Mouse (Mus musculus) embryonic facial prominence, embryonic 13.5 days (tissue): ENCODE measurements at regions not wholly inside any gene's neighbourhood (a gene's known extent, or its start where the extent isn't known, plus 50 kb on each side); places are given as distances from the start of the nearest gene placed in this dataset.
A peak's percentile ranks its signal among the peaks of the same experiment; 100 is the strongest.

Experiments
- ATAC-seq: fragments of 200-750 bp; cut with Nextera tagmentation; 2 replicates; pipeline ENCODE4 v1.8.0; 2017; ENCODE audit warnings: low read depth; ENCODE audit not compliant: insufficient number of reproducible peaks, insufficient read depth, low FRiP score, low TSS enrichment
- H3K27ac ChIP-seq: fragments of 300-500 bp; sonication (generic); 2 replicates; pipeline ENCODE4 v1.5.1; 2015; ENCODE audit warnings: moderate library complexity, mild to moderate bottlenecking, inconsistent platforms
- H3K27me3 ChIP-seq: fragments of 300-500 bp; sonication (generic); 2 replicates; pipeline ENCODE4 v1.6.1; 2015; ENCODE audit warnings: mild to moderate bottlenecking, inconsistent platforms
- H3K36me3 ChIP-seq: fragments of 300-500 bp; sonication (generic); 2 replicates; pipeline ENCODE4 v1.6.1; 2015; ENCODE audit warnings: mild to moderate bottlenecking, inconsistent platforms
- H3K4me1 ChIP-seq: fragments of 300-500 bp; sonication (generic); 2 replicates; pipeline ENCODE4 v1.6.1; 2015; ENCODE audit warnings: inconsistent platforms
- H3K4me2 ChIP-seq: fragments of 300-500 bp; sonication (generic); 2 replicates; pipeline ENCODE4 v1.6.1; 2015; ENCODE audit warnings: moderate library complexity, mild to moderate bottlenecking, inconsistent platforms
- H3K4me3 ChIP-seq: fragments of 300-500 bp; sonication (generic); 2 replicates; pipeline ENCODE4 v1.5.1; 2015; ENCODE audit warnings: mild to moderate bottlenecking, inconsistent platforms
- H3K9ac ChIP-seq: fragments of 300-500 bp; sonication (generic); 2 replicates; pipeline ENCODE4 v1.6.1; 2015; ENCODE audit warnings: mild to moderate bottlenecking, inconsistent platforms
- H3K9me3 ChIP-seq: fragments of 300-500 bp; sonication (generic); 2 replicates; pipeline ENCODE4 v1.6.1; 2016; ENCODE audit warnings: inconsistent platforms
- WGBS: fragments of 180-500 bp; shearing (Covaris S2); methylation state at CpG from one replicate; pipeline ENCODE4 v1.1.7; 2015; ENCODE audit warnings: mixed read lengths; 5-methylcytosine and 5-hydroxymethylcytosine counted together

- Histone ChIP-seq H3K27ac (no peak overlapping the region), H3K9ac (no peak overlapping the region), H3K4me3 (no peak overlapping the region), H3K4me1 (no peaks in the 10 kb centered on the region), H3K27me3 (no peaks in the 10 kb centered on the region), H3K36me3 (no peaks in the 10 kb centered on the region), H3K9me3 (no peaks in the 10 kb centered on the region), H3K4me2 (no peak overlapping the region)
- 66% methylated on average over 3 of the region's 3 CpGs for WGBS
- ATAC-seq: no peak
These were observed 78.3 kb upstream of the Sgcd start for GRCm38 (mm10) chr11:48067072-48067471.

GRCm38 (mm10) chr11:48063719-48064118 is 75.0 kb upstream of the Sgcd start:
- WGBS: 78% methylated on average over 9 of the region's 9 CpGs
- H3K4me1 ChIP-seq: no peaks in the 10 kb centered on the region
- no peaks in the 10 kb centered on the region for H3K36me3 ChIP-seq
- peak; percentile 62 for ATAC-seq
- no peaks in the 10 kb centered on the region for H3K9me3 ChIP-seq
- H3K27ac ChIP-seq: no peak overlapping the region
- H3K27me3 ChIP-seq: no peaks in the 10 kb centered on the region
- no peak overlapping the region for H3K9ac ChIP-seq
- H3K4me2 ChIP-seq: no peak overlapping the region
- H3K4me3 ChIP-seq: no peak overlapping the region

GRCm38 (mm10) chr11:48061501-48061900 is 72.7 kb upstream of the Sgcd start:
- H3K4me1 ChIP-seq: no peaks in the 10 kb centered on the region
- H3K4me2 ChIP-seq: no peak overlapping the region
- no peak overlapping the region for H3K9ac ChIP-seq
- no peak overlapping the region for H3K27ac ChIP-seq
- H3K9me3 ChIP-seq: no peaks in the 10 kb centered on the region
- no peak for ATAC-seq
- H3K4me3 ChIP-seq: no peak overlapping the region
- no peaks in the 10 kb centered on the region for H3K27me3 ChIP-seq
- no peaks in the 10 kb centered on the region for H3K36me3 ChIP-seq

GRCm38 (mm10) chr11:48051156-48051866 is 62.5 kb upstream of the Sgcd start:
- Histone ChIP-seq H3K27ac (no peak overlapping the region), H3K4me2 (no peak overlapping the region), H3K4me1 (no peaks in the 10 kb centered on the region), H3K4me3 (no peak overlapping the region), H3K9ac (no peak overlapping the region), H3K36me3 (no peaks in the 10 kb centered on the region), H3K27me3 (no peaks in the 10 kb centered on the region), H3K9me3 (no peaks in the 10 kb centered on the region)
- no peak for ATAC-seq
- WGBS: 68% methylated on average over 3 of the region's 3 CpGs

- Histone ChIP-seq H3K9ac (no peak overlapping the region), H3K36me3 (no peaks in the 10 kb centered on the region), H3K27me3 (no peaks in the 10 kb centered on the region), H3K4me3 (no peak overlapping the region), H3K4me2 (no peak overlapping the region), H3K27ac (no peak overlapping the region), H3K4me1 (no peaks in the 10 kb centered on the region), H3K9me3 (no peaks in the 10 kb centered on the region)
- 73% methylated on average over 1 of the region's 1 CpGs for WGBS
- ATAC-seq: no peak
These were observed 59.5 kb upstream of the Sgcd start for GRCm38 (mm10) chr11:48048311-48048710.
